Mouse (Mus musculus): ENCODE measurements around the gene Akr1c18. TPM values are rescaled to one million over a fixed set of nuclear protein-coding genes. Genes with fewer than 3 reads are reported as not detected.

Gene Akr1c18
- not detected for polyA plus RNA-seq (2017; shearing (Covaris generic))

DNA sequence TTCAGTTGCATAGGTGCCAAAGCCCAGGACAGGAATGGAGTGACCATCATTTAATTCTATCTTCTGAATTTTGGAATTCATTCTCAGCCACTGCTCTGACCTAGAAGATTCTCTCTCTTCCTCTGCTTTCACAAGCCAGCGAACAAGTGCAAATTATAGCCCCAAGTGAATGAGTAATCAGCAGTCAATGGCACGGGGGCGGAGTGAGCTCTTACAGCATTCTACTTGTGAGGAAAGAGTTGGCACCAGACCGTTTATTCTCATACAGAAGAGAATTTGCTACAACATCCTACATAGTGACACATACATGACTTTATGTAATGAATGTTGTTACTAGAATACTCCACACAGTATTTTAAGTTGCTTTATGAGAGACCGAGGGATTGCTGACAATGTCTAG is at the start of gene Akr1c18:
Gene Akr1c18 (minus strand): TSS at position 137 of the 400 bp plus-strand sequence.

DNA sequence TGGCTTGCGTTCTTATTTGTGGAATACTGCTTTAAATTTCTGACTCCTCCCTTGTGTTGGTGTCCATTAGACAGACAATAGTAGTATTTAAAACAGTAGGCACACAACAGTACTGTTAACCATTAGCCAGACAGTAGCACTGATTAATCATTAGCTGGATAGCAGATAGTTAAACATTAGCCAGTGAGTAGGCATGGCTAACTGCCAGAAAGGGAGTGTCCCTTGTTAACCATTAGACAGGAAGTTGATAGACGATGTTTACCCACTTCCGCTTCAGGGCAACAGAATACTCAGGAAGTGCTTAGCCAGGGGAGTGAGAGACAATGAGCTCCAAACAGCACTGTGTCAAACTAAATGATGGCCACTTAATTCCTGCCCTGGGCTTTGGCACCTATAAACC is 40.5 kb upstream of the Akr1c18 start, which contains the start of gene Akr1c13:
Gene Akr1c13 (plus strand): TSS at position 247 of the 400 bp plus-strand sequence.

Other genes starting within 250 kb of the Akr1c18 start
- 36.6 TPM for gene Net1, start 232.4 kb downstream of the Akr1c18 start, polyA plus RNA-seq (2017; shearing (Covaris generic))
- gene Tubal3, start 232.4 kb downstream of the Akr1c18 start, polyA plus RNA-seq (2017; shearing (Covaris generic)): not detected
- gene Ucn3, start 205.3 kb downstream of the Akr1c18 start, polyA plus RNA-seq (2017; shearing (Covaris generic)): not detected
- not detected for gene Akr1c14, start 101.6 kb downstream of the Akr1c18 start, polyA plus RNA-seq (2017; shearing (Covaris generic))
- 8.3 TPM for gene Akr1c13, start 40.5 kb upstream of the Akr1c18 start, polyA plus RNA-seq (2017; shearing (Covaris generic))
- not detected for gene Akr1c19, start 78.0 kb upstream of the Akr1c18 start, polyA plus RNA-seq (2017; shearing (Covaris generic))
- 2.1 TPM for gene Akr1c12, start 128.8 kb upstream of the Akr1c18 start, polyA plus RNA-seq (2017; shearing (Covaris generic))